Mouse (Mus musculus) cerebellum, adult 9-11 months (tissue): ENCODE results near the gene Trim66.

ENCODE experiments used
- DNase-seq: peaks from one replicate; pipeline ENCODE4 v3.0.0; 2022

Gene Trim66

GRCm38 (mm10) chr7:109445012-109445411 lies 62.9 kb downstream of the Trim66 start:
- no peak for DNase-seq

- no peak for DNase-seq
Measured at GRCm38 (mm10) chr7:109442739-109443138, 65.2 kb downstream of the Trim66 start.

GRCm38 (mm10) chr7:109440697-109441269 lies 67.2 kb downstream of the Trim66 start:
- no peak for DNase-seq

DNA sequence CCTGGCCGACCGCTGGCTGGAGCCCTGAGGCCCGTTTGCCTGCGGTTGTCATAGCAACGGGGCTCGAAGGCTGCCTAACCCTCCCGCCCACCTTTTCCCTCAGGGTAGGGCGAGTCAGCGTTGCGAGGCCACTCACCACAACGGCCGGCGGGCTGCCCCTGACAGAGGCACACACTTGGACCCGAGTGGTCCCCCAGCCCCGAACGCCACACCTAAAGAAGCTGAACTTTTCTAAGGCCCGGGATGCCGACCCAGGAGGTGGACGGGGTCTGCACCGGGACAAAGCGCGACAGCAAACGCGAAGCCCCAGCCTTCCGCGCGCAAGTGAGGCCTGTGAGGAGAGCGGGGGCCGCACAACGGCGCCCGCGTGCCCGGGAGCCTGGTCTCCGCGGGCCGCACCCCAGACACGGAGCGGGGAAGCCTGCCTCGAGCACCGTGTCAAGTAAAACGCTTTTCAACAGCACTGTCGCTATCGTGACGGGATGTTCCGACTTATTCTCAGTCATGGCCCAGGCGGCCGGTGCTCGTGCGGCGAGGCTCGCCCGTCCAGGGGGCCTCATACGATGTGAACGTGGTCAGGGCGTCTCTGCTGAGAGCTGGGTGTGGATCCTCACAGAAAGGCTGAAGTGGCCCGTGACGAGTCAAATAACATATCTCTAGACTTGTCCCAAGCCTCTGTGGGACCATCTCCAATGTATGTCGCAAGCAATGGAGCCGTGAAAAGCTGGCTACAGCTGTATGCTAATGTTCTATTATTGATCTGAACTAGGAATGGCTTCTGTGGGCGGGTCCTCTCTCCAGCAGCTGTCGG lies 68.9 kb downstream of the Trim66 start, which contains the start of gene Stk33:
Gene Stk33, minus strand, starts transcription at position 301 of the 811 bp plus-strand sequence.
- no peak for DNase-seq

DNA sequence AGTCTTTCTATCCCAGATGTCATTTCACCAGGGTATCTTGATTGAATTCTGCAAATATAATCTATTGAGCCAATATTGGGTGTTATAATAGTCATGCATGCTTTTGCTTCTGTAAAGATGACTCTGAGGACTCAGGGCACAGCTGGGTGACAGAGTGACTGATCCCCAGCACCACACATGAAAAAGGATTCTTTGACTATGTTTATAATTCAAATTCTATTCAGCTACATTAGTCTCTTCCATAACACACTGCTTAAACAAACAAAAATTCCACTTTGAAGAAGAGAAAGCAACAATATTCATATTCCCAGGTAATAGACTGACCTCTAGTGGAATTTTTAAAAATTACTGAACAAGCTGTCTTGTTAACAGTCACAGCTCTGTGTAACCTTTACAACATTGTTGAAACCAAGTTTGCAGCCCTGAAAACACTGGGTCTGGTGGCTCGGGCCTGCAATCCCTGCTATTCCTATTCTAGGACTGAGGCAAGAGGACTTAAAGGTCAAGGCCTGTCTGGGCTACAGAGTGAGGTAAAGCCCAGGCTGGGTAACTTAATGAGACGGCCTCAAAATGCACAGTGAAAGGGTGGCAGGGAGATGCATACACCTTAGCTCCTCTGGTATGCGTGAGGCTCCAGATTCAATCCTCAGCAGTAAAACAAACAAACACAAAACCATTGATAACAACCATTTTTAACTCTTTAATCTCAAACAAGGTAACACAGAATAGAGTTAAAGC lies 83.3 kb downstream of the Trim66 start:
- DNase-seq = no peak

DNA sequence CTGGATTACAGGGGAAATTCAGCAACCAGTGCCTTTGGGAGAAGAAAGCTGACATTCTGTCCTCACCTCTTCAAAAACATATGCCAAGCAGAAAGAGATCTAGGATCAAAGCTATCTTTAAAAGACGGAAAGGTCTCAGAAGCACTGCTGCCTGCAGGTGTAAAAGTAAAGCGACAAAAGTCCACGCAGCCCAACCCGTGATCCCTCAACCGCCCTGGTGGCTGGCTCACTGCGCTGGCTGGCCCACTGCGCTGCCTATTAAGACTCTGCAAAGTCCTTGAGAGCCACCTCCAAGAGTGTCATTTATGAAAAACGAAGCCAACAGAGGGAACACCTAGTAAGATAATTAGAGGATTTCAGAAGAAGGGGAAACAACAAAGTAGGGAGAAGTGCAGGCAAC lies 85.1 kb downstream of the Trim66 start:
- DNase-seq = no peak

GRCm38 (mm10) chr7:109405491-109405890 lies 102.4 kb downstream of the Trim66 start:
- no peak for DNase-seq

DNA sequence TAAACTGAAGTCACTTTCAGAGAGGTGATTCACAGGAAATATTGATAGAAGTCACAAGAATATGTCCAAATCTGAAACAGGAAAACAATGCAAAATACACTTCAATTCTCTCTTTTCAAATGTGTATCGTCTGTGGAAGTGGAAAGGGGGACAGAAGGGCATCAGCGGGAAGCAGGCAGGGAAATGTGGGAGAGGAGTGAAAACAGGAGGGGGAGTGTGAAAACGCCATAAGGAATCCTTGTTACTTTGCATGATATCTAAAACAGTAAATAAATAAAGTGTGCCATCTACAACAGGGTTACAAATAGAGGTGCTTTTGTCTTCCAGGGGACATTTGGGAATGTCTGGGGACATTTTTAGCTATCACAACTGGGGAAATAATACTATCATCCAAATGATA lies 108.6 kb downstream of the Trim66 start:
- DNase-seq = peak; percentile 62
